Mouse (Mus musculus) spleen, postnatal 14 days (tissue): ENCODE measurements around the gene Vax2.

Experiments used
- DNase-seq, 2 experiments: peaks; one replicate each; pipeline ENCODE4 v3.0.0; 2021 to 2022; ENCODE audit warnings: low spot score in 2 of 2

The Vax2 gene

DNA sequence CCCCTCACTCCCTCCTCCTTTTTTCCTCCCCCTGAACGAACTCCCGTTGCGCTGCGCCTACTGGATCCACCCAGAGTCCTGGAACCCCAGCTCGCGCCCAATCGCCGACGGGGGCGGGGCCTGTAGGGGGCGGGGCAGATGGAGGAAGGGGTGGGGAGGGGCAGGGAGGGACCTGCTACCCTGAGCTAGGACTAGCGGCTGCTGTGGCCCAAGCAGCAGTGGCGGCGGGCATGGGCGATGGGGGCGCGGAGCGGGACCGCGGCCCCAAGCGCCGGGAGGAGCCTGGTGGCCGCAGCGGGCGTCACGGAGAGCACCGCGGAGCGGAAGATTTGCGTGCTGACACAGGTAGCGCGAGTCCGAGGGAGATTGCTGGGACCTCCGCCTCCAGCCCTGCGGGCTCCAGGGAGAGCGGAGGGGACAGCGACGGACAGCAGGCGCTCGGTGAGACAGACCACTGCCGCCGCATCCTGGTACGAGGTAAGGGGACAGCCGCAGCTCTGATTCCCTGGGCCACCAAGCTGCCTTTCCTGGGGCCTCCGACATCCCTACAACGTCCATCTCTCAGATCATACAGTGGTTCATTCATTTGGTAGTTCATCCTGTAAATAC, at the start of gene Vax2:
TSS of gene Vax2 (plus strand) at position 198 of the 609 bp plus-strand sequence.
- DNase-seq = no peak

DNA sequence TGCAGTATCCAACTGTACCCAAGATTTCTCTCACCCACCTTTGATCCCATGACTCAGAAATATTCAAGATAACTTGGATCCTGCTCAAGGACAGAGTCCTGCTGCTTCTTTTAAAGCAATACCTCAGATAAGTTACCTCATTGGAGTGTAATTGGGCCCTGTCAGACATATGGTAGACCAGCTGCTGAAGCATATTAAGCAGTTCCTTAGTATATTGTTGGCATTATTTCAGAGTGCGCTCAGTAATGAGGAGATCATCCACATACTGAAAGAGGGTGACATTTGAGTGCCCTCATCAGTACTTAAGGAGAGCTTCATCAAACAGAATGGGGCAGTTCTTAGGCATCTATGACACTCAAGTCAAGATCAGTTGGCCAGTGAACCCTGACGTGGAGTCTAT, 46.1 kb upstream of the Vax2 start:
- no peak for DNase-seq

DNA sequence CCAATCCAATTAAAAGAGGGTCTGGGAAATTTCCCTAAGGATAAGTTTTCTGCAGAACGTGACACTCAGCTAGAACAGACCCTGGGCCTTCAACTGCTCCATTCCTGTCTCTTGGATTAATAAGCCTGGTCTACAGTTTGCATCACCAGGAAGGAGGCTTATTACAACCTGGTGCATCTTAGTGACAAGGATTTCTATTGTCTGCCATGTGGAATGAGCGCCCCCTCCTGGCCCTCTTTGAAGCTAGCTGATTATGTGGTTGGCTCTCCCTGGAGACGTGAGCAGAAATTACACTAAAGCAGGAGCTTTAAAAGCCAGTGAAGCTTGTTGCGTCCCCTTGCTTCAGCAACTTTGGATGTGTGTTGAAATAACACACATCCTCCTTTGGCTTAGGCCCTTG, 37.7 kb upstream of the Vax2 start:
- DNase-seq = peak; percentile 38 to 59

DNA sequence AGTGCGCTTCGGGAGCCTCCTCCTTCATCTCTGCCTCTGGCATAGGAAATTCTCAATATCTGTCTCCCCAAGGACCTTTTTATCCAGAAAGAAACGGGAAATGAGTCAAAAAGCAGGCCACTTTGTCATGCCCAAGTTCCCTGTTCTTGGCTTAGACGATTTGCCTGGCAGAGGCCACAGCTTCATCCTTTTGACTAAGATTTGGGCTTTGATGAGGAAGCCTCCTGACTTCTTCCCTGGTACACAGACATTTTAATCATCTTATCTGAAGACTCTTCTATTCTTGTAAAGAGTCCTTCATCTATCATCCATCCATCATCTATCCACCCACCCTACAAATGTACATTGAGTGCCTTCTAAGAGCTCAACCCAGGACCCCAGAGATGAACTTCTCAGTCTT, 33.3 kb upstream of the Vax2 start, which contains the start of gene Cd207:
TSS of gene Cd207 (minus strand) at position 101 of the 400 bp plus-strand sequence.
- no peak for DNase-seq

DNA sequence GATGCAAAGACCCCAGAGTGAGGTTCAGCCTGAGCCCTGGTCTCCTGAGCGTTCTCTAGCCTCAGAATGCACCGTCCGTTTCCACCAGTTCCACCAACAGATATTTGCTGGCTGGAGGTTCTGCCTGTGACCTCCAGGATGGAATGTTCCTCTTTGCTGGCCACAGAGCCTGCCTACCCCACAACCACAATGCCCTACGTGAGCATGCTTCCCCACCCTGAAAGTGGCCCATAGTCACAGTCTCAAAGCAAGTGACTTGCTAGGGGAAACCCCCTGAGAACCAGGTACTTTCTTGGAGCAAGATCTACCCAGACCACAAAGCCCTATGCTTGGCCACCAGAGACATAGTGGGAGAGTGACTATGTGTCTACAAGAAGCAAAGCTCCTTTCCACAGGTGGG, 21.7 kb upstream of the Vax2 start:
- no peak for DNase-seq

DNA sequence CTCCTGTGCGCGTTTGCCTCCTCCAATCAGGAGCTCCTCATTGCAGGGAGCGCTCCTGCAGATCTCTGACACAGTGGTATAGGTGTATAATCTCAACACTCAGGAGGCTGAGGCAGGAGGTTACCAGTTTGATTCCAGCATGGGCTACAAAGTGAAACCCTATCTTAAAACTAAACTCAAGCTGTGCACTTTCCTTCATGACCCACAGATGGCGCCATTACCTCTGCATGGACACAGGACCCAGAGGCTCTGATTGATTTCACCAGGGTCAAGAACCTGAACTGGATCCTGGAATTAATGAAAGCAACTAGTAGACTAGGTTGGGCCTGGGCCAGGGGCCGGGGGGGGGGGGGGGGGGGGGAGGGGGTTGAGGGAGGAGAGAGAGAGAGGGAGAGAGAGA, 20.8 kb upstream of the Vax2 start:
- DNase-seq = peak in 1 of 2 experiments; percentile 21

DNA sequence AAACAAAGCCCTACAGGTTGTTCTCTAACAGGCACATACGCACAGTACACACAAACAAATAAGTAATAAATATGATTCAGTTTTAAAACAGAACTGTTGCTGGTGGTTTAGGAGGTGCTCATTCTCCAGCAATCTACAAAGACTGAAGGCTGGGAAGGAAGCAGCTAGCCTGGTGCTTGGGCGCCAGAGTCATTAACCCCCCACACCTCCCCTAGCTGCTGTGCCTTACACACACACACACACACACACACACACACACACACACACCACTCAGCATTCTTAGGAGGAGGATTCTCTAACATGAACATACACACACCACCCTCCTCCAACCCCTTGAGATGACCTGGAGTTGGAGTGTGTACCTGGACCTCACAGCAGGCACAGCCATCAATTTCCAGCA, 20.1 kb upstream of the Vax2 start:
- DNase-seq = no peak

DNA sequence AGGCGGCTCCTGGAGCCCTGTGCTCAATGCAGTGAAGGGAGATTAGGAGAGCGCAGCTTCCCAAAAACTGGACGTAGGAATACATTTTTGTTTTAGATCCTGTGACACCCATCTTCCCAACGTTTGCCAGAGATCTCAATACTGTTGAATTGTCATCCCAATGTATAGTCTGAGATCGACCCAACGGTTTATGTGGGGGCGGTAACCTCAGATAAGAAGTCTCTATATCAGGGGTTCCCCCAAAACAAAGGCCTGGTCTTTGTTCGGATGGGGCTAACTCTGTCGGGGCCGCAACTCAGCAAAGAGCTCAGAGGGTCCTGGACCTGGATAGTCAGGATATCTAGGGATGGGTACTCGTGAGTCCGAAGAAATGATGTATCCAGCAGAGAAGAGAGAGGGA, 18.1 kb upstream of the Vax2 start:
- DNase-seq = no peak

DNA sequence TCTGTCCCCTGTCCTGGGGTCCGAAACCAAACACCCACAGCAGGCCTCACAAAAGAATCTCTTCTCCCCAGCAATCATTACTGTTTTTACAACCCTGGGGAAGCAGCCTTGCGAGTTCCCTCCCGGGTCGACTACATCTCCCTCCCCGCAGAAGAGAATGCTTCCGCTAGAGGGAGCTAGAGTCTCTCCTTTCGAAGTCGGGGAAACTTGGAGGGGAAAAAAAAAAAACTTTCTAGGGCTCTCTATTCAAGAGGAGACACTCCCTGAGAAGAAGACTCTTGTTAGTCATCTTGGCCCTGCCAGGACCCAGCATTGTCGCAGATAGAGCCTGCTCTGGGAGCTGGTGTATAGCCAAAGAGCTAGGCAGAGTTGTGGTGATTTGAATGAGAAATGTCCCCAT, 17.2 kb upstream of the Vax2 start:
- peak in 1 of 2 experiments; percentile 21 for DNase-seq

DNA sequence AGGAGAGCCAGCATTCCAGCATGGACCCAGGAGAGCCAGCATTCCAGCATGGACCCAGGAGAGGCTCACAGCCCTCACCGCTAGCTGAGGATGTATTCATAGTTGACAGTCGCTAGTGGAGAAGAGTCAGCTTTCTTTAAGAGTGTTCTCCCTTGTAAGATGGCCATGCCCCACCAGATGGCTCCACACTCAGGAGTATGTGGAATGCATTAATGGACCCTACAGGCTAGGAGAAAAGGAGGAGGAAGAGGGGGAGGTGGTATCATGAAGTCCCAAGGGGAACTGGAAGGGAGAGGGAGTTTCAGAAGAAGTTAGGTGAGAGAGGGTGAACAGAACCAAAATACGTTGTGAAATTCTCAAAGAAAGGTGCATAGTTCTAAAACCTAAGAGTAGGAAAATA, 15.3 kb upstream of the Vax2 start:
- DNase-seq = no peak

DNA sequence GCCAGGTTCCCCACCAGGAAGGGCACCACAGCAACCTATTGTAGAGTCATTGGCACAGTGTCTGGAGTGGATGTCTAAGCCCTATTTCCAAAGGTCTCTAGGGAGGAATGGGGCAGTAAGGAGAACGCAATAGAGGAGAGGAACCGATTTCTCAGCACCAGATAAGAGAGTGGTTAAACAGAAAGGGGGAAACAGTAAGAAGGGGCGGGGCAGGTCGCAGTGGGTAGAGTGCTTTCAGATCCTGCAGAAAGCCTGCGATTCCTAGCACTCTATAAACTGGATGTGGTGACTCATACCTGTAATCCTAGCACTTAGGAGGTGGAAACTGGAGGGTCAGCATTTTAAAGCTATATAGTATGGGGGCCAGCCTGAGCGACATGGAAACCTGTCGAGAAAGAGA, 14.4 kb upstream of the Vax2 start:
- DNase-seq = no peak

DNA sequence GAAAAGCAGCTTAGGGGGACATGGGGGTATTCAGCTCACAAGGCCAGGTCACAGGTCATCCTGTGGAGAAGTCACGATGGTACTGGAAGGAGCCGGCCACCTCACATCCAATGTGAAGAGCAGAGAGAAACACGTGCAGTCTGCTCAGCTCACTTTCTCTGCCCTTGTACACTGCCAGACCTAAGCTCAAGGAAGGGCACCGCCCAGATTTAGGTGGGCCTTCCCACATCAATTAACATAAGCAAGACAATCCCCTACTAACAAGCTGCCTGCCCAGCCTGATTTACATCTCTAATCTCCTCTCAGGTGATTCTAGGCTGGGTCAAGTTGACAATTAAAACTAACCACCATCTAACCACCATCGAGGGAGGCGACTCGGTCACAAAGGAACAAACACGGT, 13.1 kb upstream of the Vax2 start:
- no peak for DNase-seq

DNA sequence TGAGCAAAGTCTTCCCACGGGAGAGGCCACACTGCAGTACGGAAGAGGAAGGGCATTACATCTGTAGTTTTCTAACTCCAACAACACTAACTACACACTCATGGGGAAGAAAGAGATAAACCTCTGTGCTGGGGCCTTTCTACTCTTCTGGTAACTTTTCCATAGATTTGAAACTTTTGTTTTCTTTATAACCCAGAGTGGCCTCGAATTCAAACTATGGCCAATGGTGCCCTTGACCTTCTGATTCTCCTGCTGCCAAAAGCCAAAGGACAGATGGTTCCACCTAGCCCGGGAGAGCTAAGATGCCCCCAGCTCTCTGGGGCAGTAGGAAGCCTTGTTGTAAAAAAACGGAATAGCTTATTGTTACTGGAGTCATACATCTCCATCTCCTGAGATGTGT, 11.1 kb upstream of the Vax2 start:
- no peak for DNase-seq

DNA sequence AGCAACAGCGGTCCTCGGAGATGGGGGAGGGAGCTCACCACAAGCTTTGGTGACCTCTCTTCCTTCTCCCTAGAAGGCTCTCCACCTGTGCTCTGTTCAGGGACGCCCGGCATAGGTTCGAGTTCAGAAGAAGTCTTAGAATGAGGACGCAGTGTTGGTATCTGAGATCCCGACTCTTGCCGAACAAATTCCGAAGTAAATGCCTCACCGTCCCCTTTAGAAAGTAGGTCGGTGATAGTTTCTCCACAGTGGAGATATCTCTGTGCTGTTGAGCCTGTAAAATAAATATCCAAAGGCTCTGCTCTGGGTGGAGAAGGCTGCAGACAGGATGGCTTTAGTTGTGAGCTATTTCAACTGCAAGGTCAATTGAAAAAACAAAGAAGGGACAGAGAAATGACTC, 10.1 kb upstream of the Vax2 start:
- DNase-seq = no peak

DNA sequence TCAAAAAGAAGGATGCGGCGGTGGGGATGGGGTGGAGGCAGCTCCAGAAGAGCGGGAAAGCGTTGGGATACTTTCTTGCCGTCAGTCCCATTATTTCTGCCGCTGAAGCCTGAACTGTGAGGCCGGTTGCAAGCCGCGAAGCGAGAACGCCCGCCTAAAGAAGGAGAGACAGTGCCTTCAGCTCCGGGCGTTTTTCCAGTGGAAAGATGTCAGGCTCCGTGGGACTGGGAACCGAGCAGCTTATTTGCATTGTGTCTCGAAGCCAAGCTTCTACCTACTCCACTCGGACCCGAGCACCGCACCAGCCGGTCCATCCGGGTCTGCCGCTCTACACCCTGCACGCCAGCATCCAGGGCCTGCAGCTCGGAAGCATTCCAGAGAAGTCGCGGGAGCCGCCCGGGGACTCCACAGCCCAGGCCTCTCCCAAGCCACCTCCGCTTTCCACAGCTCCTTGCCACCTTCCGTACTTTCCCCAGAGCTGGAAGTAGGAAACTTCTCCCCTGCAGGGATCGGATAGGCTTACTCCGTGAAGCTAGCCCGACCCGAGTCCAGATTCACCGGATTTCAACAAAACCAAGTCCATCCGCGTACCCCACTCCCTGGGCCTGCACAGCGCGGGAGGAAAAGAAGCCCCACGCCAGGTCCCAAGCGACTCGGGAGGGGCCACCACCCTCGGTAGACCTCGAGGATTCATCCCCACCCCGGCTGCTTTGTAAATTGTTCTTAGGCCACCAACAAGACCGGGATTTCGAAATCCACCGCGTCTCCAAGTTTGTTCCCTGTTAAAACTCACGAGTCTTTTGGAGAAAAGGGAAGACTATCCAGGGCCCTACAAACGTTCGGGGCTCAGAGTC, 8.7 kb upstream of the Vax2 start:
- no peak for DNase-seq

DNA sequence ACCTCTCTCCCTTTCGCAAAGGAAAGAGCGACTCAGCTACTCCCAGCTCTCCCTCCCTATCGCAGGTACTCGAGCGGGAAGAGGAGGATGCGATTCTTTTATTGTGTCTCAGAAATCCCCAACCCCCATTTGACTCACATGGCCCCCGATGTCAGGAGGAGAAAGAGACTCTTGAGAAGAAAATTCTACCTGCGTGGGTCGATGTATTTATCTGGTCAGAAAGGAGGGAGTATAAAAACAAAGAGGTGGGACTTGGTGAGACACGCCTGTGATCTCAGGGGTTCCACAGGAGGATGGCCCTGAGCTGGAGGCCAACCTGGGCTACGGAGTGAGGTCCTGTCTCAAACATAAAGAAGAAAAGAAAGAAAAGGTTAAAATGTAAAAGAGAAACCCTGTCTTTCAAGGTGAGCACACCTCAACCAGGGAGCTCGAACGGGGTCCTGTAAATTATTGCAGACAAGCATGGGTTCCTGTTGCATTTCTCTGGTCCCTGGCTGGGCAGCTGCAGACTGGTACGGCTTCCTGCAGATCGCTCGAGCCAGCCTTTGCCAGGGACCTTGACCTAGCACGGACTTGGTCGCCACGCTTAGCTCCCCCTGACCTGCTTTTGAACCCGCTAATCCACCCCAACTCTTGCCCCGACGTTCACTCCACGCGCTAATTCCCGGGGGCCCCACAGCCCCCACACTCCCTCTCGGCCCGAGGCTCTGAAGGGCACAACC, 7.9 kb upstream of the Vax2 start:
- no peak for DNase-seq

DNA sequence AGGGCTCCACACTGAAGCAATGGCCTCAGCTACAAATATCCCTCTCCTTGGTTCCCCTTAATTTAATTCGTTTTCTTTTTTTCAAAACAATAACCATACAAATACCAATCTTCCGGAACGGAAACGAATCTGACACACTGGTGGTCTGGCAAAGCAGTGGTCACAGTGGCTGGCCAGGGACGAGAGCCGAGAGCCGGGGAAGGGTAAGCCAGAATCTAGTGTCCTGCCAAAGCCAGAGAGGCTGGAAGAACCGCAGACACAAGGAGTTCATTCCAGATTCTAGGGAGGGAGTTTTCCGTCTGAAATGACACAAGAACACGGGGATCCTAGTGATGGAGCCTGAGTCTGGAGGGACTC, 7.4 kb upstream of the Vax2 start:
- no peak for DNase-seq

DNA sequence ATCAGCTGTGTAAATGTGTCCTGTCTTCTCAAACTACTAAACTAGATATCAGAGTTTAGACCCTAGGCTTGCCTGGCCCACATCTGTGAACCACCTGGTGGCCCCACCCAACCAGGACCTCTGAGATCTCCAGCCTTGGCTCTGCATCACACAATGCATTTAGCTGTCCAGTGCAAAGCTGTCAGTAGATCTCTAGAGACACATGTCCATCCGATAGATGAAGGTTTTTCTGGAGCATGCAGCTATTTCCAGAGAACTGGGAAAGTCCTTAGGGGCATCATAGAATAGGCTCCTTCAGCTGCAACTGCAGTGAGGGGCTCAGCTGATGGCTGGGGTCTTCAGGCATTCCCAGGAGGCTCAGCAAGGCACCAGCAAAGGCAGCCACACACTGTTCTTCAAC, 6.8 kb upstream of the Vax2 start:
- no peak for DNase-seq

DNA sequence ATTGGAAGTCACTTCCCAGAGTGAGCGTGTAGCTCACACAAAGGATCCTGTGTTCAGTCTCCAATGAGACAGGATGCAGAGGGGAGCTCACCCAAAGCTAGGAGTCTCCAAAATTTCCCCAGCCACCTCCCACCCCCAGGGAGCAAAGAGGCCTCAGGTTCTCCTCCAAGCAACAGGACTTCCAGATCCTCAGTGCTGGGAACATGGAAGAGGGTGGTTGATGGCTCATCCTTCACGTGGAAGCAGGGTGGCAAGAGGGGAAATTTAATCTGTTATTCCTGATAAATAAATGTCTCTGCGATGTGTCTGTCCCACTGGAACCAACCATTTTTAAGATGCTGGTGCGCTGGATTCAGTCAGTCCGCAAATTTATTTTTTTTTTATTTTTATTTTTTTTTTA, 6.4 kb upstream of the Vax2 start:
- no peak for DNase-seq

DNA sequence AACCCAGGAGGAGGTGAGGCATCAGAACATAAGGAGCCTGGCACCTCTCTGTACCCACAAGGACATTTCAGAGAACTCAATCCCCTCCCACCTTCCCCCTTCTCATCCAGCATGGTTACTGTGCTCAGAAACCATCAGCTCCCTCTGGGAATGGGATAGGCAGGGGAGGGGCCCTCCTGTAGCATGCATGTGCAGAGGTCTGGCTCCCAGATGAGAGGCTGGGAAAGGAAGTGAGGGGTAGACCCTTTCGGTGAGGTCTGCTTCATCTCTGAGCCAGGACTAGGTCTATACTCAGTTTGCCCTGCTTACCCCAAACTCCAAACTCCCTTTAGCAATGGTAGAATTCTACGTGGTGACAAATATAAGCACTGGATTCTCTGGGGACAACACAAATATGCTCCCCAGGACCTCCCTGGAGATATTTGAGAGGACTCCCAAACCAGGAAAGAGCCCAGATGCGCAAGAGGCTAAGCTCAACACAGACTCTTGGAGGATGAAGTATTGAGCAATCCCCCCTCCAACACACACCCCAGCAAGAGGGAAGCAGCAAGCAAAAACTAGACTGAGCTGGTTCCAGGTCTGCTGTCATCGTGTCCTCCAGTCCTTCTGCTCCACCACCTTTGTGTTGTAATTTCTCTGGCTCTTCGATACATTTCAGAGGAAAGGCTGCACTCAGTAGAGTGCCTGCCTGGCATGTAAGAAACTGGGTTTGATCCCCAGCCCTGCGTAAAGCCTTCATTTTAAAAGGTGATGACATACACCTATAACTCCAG, 3.1 kb upstream of the Vax2 start:
- no peak for DNase-seq

DNA sequence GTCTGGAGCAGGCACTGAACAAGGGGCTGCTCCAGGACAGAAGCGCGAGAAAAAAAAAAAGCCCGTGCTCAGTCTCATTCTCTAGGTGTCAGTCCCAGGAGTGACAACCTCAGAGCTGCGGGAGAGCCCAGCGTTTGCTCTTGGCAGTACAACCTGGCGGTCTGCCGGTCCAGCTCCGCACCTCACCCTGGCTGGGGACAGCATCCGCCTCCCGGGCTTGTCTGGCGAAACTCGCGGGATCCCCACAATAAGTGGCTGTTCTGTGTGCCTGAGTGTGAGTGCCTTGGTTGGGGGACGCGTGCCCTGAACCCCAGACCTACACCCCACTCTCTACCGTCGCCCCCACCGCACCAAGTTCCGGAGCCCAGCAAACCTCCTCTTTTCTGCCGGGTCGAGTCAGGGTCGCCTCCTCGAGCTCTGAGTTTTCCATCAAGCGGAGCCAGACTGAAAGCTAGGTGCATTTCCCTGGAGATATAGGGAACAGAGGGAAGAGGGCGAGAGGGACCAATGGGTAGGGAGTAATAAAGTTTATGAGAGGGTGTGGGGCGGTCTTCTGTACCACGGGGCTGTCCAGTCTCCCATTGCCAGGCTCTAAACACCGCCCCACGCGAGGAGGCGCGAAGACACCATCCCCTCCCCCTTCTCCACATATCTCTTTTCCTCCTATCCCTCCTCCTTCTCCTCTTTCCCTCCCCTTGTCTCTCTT, 550 bp upstream of the Vax2 start:
- no peak for DNase-seq
